Mouse (Mus musculus) megakaryocyte, adult 5-6 weeks (primary cell): Measurements from ENCODE around the gene Atp8b5. TPM values are rescaled to one million over a fixed set of nuclear protein-coding genes. Genes with fewer than 3 reads are reported as not detected.

Experiments
- ATAC-seq: 2 replicates; pipeline ENCODE4 v1.8.0; 2016; ENCODE audit warnings: mild to moderate bottlenecking, inconsistent platforms; ENCODE audit not compliant: poor library complexity, severe bottlenecking
- total RNA-seq, 2 experiments: library from RNA; stranded (forward) in 1 of 2; stranded (reverse) in 1 of 2; fragments of 153-499, 151-499 nt in 1 of 2; fragments of 221-1000, 200-1000 nt in 1 of 2; gene quantifications; 2 replicates each; pipeline versions ENCODE4 v1.2.3 to v1.2.4; 2015 to 2017

Atp8b5 gene
- total RNA-seq, 2 experiments from 2014 or later: 0.04 to 0.13 TPM

DNA sequence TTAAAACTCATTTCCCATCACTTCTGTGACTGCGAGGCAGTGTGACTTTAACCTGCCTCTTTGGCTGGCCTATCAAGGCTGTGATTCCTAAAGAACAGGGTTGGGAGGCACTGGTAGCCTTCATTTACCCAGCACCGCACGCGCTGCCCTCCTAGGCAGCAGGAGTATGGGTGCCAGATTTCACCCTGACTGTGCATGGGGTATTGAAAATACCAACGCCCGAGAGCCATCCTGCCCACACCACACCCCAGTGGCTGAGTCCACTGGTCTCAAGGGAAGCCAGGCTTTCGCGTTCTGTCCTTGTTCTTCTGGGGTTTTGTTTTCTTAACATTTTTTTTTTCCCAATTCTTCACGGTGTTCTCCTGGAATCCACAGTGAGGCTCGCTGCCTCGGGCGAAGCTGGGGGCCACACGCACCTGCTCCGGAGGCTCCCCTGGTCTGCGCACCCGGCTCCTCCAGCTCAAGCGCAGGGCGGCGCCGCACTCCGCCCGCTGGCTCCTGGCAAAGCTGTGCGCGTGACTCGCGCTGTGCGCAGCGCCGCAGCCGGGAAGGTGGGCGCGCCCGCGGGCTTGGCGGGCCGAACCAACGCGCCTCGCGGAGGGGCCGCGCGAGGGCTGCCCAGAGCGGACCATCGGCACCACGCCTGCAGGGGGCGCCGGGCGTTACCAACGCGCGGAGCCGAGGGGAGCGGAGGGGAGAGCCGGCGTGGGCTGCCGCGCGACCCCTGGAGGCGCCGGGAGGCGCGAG lies 114.6 kb downstream of the Atp8b5 start, which contains the start of gene Rusc2:
Gene Rusc2, plus strand, starts transcription at position 572 of the 747 bp plus-strand sequence.
- ATAC-seq: peak; percentile 88

DNA sequence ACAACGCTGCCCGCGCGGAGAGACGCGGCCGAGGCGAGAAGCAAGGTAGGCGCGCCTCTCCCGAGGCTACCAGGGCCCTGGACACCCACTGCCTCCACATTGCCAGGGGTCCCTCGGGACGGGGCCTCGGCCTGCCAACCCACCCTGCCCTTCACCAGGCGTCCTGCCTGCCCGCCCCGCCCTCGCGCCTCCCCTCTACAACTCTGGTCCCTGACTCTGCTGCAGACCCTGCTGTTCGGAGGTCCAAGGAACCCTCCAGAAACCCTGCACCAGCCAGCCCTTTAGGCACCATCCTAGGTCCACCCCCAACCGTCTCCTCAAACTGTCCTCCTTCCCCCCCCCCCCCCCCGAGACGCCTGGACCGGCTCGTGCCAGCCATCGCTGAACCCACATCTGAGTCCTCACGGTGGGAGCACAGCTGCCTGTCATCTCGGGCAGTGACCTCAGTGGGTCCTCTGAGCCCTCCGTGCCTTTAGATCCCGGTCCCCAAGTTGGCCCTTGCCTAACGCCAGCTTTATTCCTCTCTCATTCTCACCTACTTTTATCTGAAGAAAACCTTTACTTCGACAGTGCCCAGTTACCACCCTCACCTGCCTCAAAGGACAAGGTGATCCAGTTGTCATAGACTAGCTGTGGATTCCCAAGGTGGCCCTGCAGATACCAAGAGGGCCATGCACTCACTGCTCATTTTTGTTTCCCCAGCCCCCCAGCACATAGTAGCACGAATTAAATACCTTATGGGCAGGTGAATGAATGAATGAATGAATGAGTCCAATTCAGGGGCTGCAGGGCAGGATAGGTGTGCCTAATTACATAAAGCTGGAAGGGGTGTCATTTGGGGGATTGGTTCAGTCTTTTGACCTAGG lies 115.4 kb downstream of the Atp8b5 start:
- no peak for ATAC-seq

GRCm38 (mm10) chr4:43383246-43384082 lies 116.5 kb downstream of the Atp8b5 start:
- ATAC-seq: peak; percentile 27; the same call in 1 of the 2 replicates

DNA sequence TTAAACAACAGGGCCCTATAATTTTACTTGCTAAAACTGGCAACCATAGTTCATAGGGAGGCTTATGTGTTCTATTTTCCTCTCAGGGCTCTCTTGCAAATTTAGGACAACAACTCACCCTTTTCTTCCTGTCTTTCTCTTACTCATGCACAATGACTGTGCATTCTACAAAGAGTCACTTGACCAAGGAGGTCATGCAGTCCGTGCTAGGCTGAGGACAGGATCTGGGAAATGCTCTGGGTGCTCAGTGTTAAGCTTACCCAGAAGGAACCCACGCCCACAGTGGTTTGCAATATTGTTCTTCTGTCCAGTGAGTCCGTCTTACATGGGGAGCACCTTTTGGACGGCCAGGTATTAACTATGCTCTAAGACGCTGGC lies 117.1 kb downstream of the Atp8b5 start:
- ATAC-seq: no peak

DNA sequence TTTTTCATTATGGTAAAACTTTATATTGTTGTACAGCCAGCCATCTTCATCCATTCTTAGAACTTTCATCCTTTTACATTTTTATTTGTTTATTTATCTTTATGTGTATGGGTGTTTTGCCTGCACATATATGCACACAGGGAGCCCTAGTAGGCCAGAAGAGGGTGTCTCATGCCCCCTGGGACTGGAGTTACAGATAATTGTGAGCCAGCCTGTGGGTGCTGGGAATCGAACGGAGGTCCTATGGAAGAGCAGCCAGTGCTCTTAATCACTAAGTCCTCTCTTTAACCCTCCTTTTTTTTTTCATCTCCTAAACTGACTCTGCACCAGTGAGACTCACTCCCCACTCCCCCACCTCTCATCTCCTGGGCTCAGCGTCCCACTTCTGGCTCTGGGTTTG lies 117.6 kb downstream of the Atp8b5 start:
- no peak for ATAC-seq

- no peak for ATAC-seq
Observed at GRCm38 (mm10) chr4:43386932-43387331, 120.0 kb downstream of the Atp8b5 start.

DNA sequence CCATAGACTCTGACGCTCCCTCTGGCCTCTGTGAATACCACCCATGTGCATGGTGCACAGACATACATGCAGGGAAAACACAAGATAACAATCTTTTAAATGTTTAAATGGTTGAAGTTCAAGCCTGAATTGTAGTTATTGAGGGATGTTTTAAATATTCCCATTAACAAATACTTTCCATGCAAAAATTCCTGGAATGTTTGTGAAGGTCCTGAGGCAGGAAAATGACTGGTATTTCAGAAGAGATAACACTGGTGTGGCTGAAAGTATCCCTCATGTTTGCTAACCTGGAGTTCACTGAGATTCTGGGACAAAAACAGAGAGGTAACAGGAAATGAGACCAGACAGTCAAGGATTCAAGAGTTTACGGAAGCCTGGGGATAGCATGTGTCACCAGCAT lies 122.4 kb downstream of the Atp8b5 start:
- ATAC-seq: no peak

DNA sequence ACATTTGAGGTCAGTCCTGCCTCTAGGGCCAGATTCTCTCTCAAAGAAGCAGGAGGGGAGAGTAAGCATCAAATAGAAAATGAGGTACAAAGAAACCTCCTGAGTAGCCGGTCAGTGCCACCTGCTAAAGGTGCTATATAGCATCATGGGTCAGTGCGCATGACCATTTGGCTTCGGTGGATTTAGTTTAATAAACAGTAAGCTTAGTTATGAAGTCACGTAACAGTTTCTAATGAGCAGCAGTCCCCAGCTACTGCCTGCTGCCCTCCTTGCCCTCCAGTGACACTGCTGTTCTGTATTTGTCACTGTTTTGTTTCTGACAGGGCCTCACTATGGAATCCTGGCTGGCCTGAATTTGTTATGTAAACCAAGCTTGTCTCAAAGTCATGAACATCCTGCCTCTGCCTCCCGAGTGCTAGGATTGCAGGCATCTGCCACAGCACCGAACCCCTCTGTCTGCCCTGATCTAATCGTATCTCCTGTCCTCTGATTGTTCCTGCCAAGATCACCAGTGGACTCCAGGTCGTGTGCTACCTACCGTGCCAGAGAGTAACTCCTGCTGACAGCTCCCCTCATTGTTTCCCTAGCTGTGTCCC lies 123.0 kb downstream of the Atp8b5 start:
- ATAC-seq: no peak

- ATAC-seq: no peak
Observed at GRCm38 (mm10) chr4:43391521-43392050, 124.6 kb downstream of the Atp8b5 start.

GRCm38 (mm10) chr4:43394345-43394891 lies 127.5 kb downstream of the Atp8b5 start:
- no peak for ATAC-seq

- ATAC-seq: no peak
Observed at GRCm38 (mm10) chr4:43395147-43395546, 128.2 kb downstream of the Atp8b5 start.

- no peak for ATAC-seq
Observed at GRCm38 (mm10) chr4:43395836-43396235, 128.9 kb downstream of the Atp8b5 start.

GRCm38 (mm10) chr4:43396381-43396780 lies 129.4 kb downstream of the Atp8b5 start:
- no peak for ATAC-seq

DNA sequence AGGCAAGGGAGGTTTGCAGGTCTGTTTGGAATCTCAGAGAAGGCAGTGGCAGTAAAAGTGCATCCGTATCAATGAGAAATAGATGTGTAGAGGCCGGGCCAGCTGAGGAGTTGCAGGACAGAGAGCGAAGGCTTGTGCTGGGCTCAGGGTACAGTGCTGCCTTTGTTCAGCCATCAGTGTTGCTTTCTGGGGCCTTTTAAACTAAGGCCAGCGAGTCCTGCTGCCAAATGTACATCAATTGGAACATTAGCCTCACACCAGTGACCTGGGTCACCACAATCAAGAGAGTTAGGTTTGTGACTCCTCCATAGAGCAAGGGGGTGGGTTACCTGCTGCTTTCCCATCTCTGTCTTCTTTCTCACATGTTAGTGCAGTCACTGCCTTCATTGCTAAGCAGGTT lies 131.1 kb downstream of the Atp8b5 start:
- no peak for ATAC-seq

DNA sequence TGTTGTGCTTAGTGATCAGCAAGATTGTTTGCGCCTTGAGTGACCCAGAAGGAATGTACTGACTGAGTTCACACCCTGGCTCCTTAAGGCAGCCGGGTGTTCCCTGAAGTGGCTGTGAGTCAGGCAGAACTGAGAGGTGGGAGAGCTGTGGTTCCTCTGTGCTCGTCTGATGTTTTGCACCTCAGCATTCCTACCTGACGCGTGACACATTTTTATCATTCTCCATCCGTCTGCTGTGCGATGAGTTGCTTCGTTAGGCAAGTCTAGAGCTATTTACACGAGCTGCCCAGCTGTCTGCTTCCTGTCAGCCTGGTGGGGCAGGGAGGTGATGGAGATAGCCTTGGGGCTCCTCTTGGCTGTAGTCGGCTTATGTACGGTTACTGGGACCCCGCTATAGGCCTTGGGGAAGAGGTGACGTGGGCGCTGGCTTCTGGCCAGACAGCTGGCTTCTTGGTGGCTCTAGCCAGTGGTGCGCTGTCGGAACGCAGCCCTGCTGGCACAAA lies 131.9 kb downstream of the Atp8b5 start:
- ATAC-seq: no peak

- ATAC-seq: no peak
Observed at GRCm38 (mm10) chr4:43399391-43400131, 132.6 kb downstream of the Atp8b5 start.

DNA sequence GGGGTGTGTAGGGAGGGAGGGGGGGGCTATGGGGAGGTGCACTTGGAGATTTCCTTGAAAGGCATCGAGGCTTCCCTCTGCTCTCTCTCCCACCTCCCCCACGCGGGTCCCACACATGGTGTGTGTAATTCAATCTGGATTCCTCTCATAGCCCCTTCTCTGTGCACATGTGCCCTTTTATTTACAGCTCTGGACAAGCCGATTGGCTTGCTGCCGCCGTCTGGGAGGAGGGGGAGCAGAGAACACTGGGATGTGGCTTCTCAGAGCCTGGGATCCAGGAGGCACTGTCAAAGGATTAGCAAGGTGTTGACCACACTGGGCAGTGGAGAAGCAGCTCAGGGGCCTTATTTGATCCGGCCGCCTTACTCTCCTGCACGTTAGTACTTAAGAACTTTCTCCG lies 134.0 kb downstream of the Atp8b5 start:
- no peak for ATAC-seq

DNA sequence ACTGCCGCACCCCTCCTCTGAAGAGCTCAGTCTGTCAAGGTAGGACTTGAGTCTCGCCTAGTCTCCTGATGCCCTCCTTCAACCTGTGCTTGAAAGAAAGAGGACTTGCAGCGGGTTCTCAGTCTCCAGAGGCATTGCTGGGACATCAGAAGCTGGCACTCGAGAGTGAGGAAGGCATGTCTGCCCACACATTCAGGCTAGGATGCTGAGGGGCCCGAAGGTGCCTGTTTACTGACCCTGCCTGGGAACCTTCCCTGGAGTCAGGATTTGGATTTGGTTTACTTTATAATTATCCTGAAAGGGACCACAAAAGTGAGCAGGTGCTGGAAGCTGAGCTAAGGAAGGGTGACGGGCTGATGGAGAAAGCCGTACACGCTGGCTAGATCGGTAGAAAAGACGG lies 134.5 kb downstream of the Atp8b5 start:
- ATAC-seq: no peak

GRCm38 (mm10) chr4:43402212-43402611 lies 135.3 kb downstream of the Atp8b5 start:
- no peak for ATAC-seq
